Mouse (Mus musculus) bone marrow, adult 2 months (tissue): ENCODE measurements around the gene Prm3. TPM values are rescaled to one million over a fixed set of nuclear protein-coding genes. Genes with fewer than 3 reads are reported as not detected.

Experiments
- H3K27ac ChIP-seq: fragments of 200-500 bp; 2 replicates; pipeline ENCODE4 v1.5.1; 2012; ENCODE audit warnings: low read depth, mild to moderate bottlenecking, control low read depth, inconsistent platforms, low read length; ENCODE audit not compliant: control insufficient read depth, poor library complexity, insufficient read depth
- H3K4me1 ChIP-seq: fragments of 200-500 bp; 2 replicates; pipeline ENCODE4 v1.6.1; 2011; ENCODE audit warnings: low read length; ENCODE audit not compliant: control insufficient read depth, insufficient read depth
- H3K4me3 ChIP-seq: fragments of 200-500 bp; replicated peaks from 2 replicates; pipeline ENCODE3; 2011; ENCODE audit warnings: mild to moderate bottlenecking, low read depth, low read length, control low read depth; ENCODE audit not compliant: control insufficient read depth
- CTCF ChIP-seq: fragments of 200-500 bp; IDR thresholded peaks from 2 replicates; pipeline ENCODE4 v1.5.1; 2011; ENCODE audit warnings: low read length, control low read depth; ENCODE audit not compliant: control insufficient read depth, insufficient read depth
- POLR2A ChIP-seq: fragments of 200-500 bp; IDR thresholded peaks from 2 replicates; pipeline ENCODE4 v1.6.1; 2011; ENCODE audit warnings: low read depth, mild to moderate bottlenecking, control low read depth, low read length, borderline replicate concordance; ENCODE audit not compliant: control insufficient read depth
- WGBS: fragments of 180-500 bp; shearing (Covaris S2); methylation state at CpG from one replicate; pipeline ENCODE4 v1.1.7; 2018; 5-methylcytosine and 5-hydroxymethylcytosine counted together
- polyA plus RNA-seq: library from polyadenylated mRNA; stranded (reverse); fragments of >200 nt; gene quantifications from 2 replicates; pipeline ENCODE4 v1.2.4, GENCODE M21; 2011; ENCODE audit warnings: low replicate concordance; ENCODE audit not compliant: missing spikeins, insufficient read depth, insufficient read length

The Prm3 gene
- polyA plus RNA-seq: not detected in 2 replicates

DNA sequence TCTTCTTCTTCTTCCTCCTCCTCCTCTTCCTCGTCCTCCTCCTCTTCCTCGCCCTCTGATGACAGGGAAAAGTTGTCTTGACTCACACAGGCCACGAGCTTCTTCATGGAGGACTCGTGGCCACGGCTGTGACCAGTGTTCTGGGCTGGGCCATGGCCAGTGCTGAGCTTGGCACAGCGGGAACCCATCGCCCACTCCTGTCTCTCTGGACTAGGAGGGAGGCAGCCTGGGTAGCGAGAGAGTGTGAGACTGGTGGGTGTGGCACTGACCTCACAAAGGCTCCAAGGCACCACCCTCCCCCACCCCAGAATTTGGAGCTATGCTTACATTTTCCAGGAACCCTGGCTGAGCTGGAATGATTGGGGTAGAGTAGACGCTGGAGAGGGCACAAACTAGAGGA, at the start of gene Prm3:
Prm3 (minus strand) TSS at position 213 of the 400 bp plus-strand sequence.
- WGBS: 79% methylated on average over 9 of the region's 9 CpGs
- no peak within 1 kb of the TSS for H3K27ac ChIP-seq

DNA sequence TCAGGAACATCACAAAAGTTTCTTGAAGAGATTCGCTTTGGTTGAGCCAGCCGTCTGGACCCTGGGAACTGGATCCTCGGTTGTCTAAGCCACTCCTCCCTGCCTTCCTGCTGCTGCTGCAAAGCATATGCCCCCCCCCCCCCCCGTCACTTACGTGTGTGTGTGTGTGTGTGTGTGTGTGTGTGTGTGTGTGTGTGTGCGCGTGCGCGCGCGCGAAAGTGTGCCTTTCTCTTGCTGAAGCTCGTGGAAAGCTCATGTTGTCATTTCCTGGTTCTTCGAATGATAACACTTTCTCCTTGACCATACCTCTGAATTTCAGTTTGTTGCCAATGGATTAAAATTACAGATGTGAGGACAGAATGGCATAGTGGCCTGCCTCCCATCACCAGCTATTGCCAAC, 49.3 kb upstream of the Prm3 start:
- TF ChIP-seq CTCF (no peak), POLR2A (no peak)
- Histone ChIP-seq H3K4me3 (no peak overlapping the region), H3K27ac (no peak overlapping the region), H3K4me1 (peaks cover 13% of the 10 kb centered on the region)
- WGBS: 66% methylated on average over 14 of the region's 14 CpGs

More for the DNA sequence above, at the start of gene Prm3:
- TF ChIP-seq POLR2A (no peak), CTCF (no peak)
- Histone ChIP-seq H3K4me3 (no peak within 1 kb of the TSS), H3K4me1 (peaks cover 3% of the 10 kb centered on the region; the same call in 1 of the 2 replicates)

DNA sequence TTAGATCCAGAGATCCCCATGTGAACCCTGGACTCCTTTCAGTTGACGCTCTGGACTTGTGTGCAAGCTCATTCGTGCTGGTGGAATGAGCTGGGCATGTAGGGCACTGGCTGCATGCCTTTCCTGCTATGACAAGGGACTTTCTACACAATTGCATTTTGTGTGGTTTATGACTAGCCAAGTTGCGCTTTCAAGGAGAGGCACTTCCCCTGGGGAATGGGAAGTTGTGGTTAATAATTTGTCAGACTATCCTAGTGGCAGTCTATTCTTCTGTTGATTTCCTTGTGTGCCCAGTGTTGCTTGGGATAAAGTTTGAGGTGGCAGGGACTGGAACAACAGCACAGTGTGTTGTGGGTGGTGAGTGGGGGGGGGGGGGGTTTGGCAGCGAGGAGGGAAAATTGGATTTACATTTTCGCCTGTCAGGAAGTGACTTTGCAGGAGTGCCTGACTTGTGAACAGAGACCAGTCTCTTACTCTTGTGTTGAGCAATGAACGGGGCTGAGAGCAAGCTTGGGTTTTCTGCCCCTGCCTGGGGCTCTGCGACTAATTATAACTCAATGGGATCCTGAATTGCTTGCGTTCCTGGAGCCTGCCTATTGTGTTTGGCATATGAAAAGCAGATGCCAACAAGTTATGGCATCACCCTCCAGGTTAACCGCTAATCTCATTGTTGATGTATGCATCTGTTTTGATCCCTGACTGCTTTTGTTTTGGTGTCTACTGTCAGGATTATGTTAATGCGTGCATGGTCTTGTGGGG, 48.0 kb upstream of the Prm3 start:
- Histone ChIP-seq H3K4me3 (no peak overlapping the region), H3K4me1 (peaks cover 13% of the 10 kb centered on the region), H3K27ac (peak overlapping the region; percentile 64)
- 23% methylated on average over 10 of the region's 10 CpGs for WGBS
- TF ChIP-seq POLR2A: no peak
- no peak for TF ChIP-seq CTCF

DNA sequence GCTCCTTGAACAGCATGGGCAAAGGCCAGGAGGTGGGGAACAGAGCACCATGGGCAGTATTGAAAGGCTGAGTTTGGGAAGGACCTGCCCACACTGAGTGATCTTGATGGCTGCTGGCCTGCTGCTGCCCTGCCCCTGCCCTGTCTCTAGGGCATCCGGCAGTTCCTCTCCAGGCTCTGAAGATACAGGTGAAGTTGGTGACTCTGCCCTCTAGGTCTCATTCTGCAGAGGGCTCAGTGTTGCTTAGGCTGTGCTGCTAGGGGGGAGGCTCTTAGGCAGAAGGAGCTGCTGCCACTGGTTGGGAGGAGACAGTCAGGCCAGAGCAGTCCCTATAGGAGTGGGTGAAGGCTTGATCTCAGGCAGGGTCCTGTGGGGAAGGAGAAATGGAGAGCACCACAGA, 47.2 kb upstream of the Prm3 start:
- TF ChIP-seq POLR2A (no peak), CTCF (no peak)
- peak overlapping the region; percentile 64 for H3K27ac ChIP-seq
- no peak overlapping the region for H3K4me3 ChIP-seq
- 18% methylated on average over 1 of the region's 1 CpGs for WGBS
- H3K4me1 ChIP-seq: peaks cover 11% of the 10 kb centered on the region

DNA sequence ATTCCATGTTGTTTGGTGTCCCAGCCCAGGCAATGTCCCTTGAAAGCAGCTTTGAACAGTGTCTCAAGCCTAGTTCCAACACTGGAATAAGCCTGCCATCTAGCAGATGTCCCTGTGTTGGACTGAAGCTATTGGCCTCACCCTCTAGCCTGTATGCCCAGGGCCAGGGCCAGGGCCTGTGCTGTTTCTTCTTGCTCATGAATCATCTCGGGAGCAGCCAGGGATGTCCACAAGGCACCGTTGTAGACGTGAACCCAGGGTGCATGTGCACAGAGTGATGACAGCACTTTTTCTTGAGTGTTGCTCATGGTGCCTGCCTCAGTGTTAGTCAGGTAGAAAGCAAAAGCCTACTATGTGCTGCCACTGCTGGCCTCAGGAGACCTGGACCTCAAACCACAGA, 46.5 kb upstream of the Prm3 start:
- 74% methylated on average over 3 of the region's 3 CpGs for WGBS
- H3K4me3 ChIP-seq: no peak overlapping the region
- H3K27ac ChIP-seq: peak overlapping the region; percentile 64; the same call in 1 of the 2 replicates
- no peak for TF ChIP-seq POLR2A
- TF ChIP-seq CTCF: no peak
- peaks cover 11% of the 10 kb centered on the region for H3K4me1 ChIP-seq

DNA sequence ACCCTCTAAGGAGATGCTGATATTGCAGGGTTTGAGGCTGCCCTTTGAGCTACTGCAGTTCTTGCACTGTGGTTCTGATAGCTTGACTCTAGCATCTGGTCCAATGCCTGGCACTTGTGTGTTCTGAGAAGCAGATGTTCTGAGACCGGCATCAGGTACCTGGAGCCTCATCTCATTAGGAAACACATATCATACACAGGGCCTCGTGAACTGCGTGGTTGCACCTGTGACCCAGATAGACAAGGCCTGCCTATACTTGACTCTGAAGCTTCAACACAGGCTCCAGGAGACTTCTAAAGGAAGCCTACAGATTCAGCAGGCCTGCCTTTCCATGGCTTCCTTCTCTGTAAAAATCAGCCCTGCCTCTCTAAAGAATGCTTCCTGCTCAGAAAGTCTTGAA, 45.7 kb upstream of the Prm3 start:
- no peak overlapping the region for H3K27ac ChIP-seq

DNA sequence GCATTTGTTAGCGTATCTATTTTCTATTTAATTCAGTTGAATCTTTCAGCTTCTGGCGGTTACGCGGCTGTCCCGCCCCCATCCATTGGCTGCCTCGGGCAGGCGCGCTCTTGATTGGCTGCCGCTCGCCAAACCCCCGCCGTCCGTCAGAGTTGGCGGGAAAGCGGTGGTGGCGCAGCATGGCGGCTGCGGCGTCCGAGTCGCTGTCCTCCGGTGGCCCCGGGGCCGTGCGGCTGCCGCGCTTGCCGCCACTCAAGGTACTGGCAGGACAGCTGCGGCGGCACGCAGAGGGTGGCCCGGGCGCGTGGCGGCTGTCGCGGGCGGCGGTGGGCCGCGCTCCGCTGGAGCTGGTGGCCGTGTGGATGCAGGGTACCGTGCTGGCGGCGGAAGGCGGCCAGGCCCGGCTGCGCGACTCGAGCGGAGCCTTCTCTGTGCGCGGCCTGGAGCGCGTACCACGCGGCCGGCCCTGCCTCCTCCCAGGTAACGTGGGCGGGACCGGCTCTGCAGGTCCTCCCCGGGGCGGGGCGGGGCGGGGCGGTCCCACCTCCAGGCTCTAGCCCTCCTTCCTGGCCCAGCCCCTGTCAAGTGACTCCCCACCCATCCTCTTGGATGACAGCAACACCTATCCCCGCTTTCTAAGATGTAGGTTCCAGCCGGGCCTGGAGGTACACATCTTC, 44.3 kb upstream of the Prm3 start, which contains the start of gene Rmi2:
Rmi2 (plus strand) TSS at position 149 of the 677 bp plus-strand sequence.
- WGBS: under 1% methylated on average over 68 of the region's 69 CpGs
- no peak for TF ChIP-seq CTCF
- TF ChIP-seq POLR2A: peak; percentile 23; the same call in 1 of the 2 replicates

More for the DNA sequence above, 45.7 kb upstream of the Prm3 start:
- 86% methylated on average over 3 of the region's 3 CpGs for WGBS
- no peak overlapping the region for H3K4me3 ChIP-seq
- TF ChIP-seq POLR2A (no peak), CTCF (no peak)
- H3K4me1 ChIP-seq: peaks cover 11% of the 10 kb centered on the region

DNA sequence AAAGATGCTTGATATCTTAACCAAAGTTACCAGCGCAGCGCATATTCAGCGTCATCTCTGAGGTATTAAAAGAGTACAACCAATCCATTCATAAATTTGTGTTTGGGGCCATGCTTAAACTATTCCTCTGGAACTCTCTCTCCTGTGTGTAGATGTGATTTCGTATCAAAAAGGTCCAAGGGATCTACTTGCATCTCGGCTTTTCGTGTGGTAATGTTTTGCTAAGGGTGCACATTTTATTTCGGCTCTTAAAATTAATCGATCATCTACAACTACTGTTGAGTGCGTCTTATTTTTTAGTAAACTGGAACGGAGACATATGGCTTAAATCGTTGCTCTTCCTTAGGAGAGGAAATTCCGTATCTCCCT, 43.8 kb upstream of the Prm3 start:
- H3K4me3 ChIP-seq: peak overlapping the region; percentile 79
- peaks cover 14% of the 10 kb centered on the region for H3K4me1 ChIP-seq
- H3K27ac ChIP-seq: no peak overlapping the region
- TF ChIP-seq POLR2A: no peak
- no peak for TF ChIP-seq CTCF
- WGBS: under 1% methylated on average over 12 of the region's 12 CpGs

More for the DNA sequence above, 44.3 kb upstream of the Prm3 start, which contains the start of gene Rmi2:
- peak within 1 kb of the TSS; percentile 79 for H3K4me3 ChIP-seq
- peaks cover 14% of the 10 kb centered on the region for H3K4me1 ChIP-seq
- H3K27ac ChIP-seq: peak within 1 kb of the TSS; percentile 89
